Mouse (Mus musculus) liver, postnatal 0 days (tissue): ENCODE results near the gene Cryzl1. TPM values are rescaled to one million over a fixed set of nuclear protein-coding genes. Genes with fewer than 3 reads are reported as not detected.
A peak's percentile ranks its signal among the peaks of the same experiment; 100 is the strongest.

ENCODE experiments used
- ATAC-seq: fragments of 200-750 bp; cut with Nextera tagmentation; 2 replicates; pipeline ENCODE4 v1.8.0; 2017; ENCODE audit warnings: mild to moderate bottlenecking, moderate library complexity
- DNase-seq: peaks from one replicate; pipeline ENCODE4 v3.0.0-alpha.2; 2016
- H3K27ac ChIP-seq: fragments of 300-500 bp; sonication (generic); 2 replicates; pipeline ENCODE4 v1.5.1; 2014; ENCODE audit warnings: antibody characterized with exemption, moderate library complexity, mild to moderate bottlenecking, low read depth
- H3K27me3 ChIP-seq: fragments of 300-500 bp; sonication (generic); 2 replicates; pipeline ENCODE4 v1.6.1; 2014; ENCODE audit warnings: low read length, control low read depth, mixed read lengths; ENCODE audit not compliant: insufficient read depth
- H3K36me3 ChIP-seq: fragments of 300-500 bp; sonication (generic); replicated peaks from 2 replicates; pipeline ENCODE4 v1.6.1; 2014; ENCODE audit warnings: mild to moderate bottlenecking, control low read depth, low read length, moderate library complexity, mixed read lengths; ENCODE audit not compliant: insufficient read depth
- H3K4me1 ChIP-seq: fragments of 300-500 bp; sonication (generic); 2 replicates; pipeline ENCODE4 v1.6.1; 2014; ENCODE audit warnings: antibody characterized with exemption, mild to moderate bottlenecking, control low read depth; ENCODE audit not compliant: insufficient read depth
- H3K4me2 ChIP-seq: fragments of 300-500 bp; sonication (generic); 2 replicates; pipeline ENCODE4 v1.6.1; 2014; ENCODE audit warnings: low read depth, mild to moderate bottlenecking, low read length, moderate library complexity, mixed read lengths
- H3K4me3 ChIP-seq: fragments of 300-500 bp; sonication (generic); 2 replicates; pipeline ENCODE4 v1.5.1; 2014; ENCODE audit warnings: low read depth, low read length
- H3K9ac ChIP-seq: fragments of 300-500 bp; sonication (generic); replicated peaks from 2 replicates; pipeline ENCODE4 v1.6.1; 2014; ENCODE audit warnings: mild to moderate bottlenecking, moderate library complexity
- H3K9me3 ChIP-seq: fragments of 300-500 bp; sonication (generic); 2 replicates; pipeline ENCODE4 v1.6.1; 2016; ENCODE audit warnings: mild to moderate bottlenecking, control low read depth, low read length, mixed read lengths
- CTCF ChIP-seq: sonication (generic); IDR thresholded peaks from 2 replicates; pipeline ENCODE4 v1.5.1; 2016; ENCODE audit warnings: antibody characterized with exemption, low read depth
- EP300 ChIP-seq: IDR thresholded peaks from 2 replicates; pipeline ENCODE4 v1.6.1; 2016; ENCODE audit warnings: antibody characterized with exemption, low read depth, mild to moderate bottlenecking
- WGBS: fragments of 180-500 bp; shearing (Covaris S2); extraction: QIAGEN DNeasy Blood & Tissue Kit; methylation state at CpG from one replicate; pipeline ENCODE4 v1.1.7; 2014; ENCODE audit not compliant: insufficient replicate concordance; 5-methylcytosine and 5-hydroxymethylcytosine counted together
- polyA plus RNA-seq: library from polyadenylated mRNA; unstranded; fragments of >200 nt; fragmentation: Nextera tagmentation; extraction: Ambion mirVana; gene quantifications from 2 replicates; pipeline ENCODE4 v1.2.1, GENCODE M21; 2015

The Cryzl1 gene
- polyA plus RNA-seq, 1 experiment from 2014 or later: 27.4 TPM

- Histone ChIP-seq H3K4me1 (peaks cover 15% of the 10 kb centered on the region), H3K4me2 (no peak overlapping the region), H3K9ac (no peak overlapping the region), H3K27ac (no peak overlapping the region), H3K27me3 (no peaks in the 10 kb centered on the region), H3K9me3 (no peaks in the 10 kb centered on the region), H3K4me3 (no peak overlapping the region), H3K36me3 (no peaks in the 10 kb centered on the region)
- WGBS: 72% methylated on average over 11 of the region's 11 CpGs
- ATAC-seq (no peak), DNase-seq (no peak)
- TF ChIP-seq EP300 (no peak), CTCF (no peak)
These were observed 38.5 kb upstream of the Cryzl1 start for GRCm38 (mm10) chr16:91767165-91767701.

- no peak for DNase-seq
- WGBS: 80% methylated on average over 15 of the region's 15 CpGs
- no peak overlapping the region for H3K27ac ChIP-seq
These were observed 37.0 kb upstream of the Cryzl1 start for GRCm38 (mm10) chr16:91765816-91766210.

GRCm38 (mm10) chr16:91765121-91765815 is 36.5 kb upstream of the Cryzl1 start:
- Histone ChIP-seq H3K27me3 (no peaks in the 10 kb centered on the region), H3K4me3 (no peak overlapping the region), H3K9ac (no peak overlapping the region), H3K4me1 (peaks cover 13% of the 10 kb centered on the region), H3K4me2 (no peak overlapping the region), H3K36me3 (no peaks in the 10 kb centered on the region), H3K27ac (no peak overlapping the region), H3K9me3 (no peaks in the 10 kb centered on the region)
- DNase-seq: no peak
- TF ChIP-seq EP300 (no peak), CTCF (no peak)
- no peak for ATAC-seq
- 91% methylated on average over 15 of the region's 15 CpGs for WGBS

More at GRCm38 (mm10) chr16:91765816-91766210, 37.0 kb upstream of the Cryzl1 start:
- Histone ChIP-seq H3K27me3 (no peaks in the 10 kb centered on the region), H3K4me2 (no peak overlapping the region), H3K36me3 (no peaks in the 10 kb centered on the region), H3K9ac (no peak overlapping the region), H3K4me1 (peaks cover 13% of the 10 kb centered on the region), H3K4me3 (no peak overlapping the region), H3K9me3 (no peaks in the 10 kb centered on the region)
- ATAC-seq: peak; percentile 66
- TF ChIP-seq EP300 (no peak), CTCF (no peak)

GRCm38 (mm10) chr16:91764414-91764813 is 35.6 kb upstream of the Cryzl1 start:
- WGBS: 68% methylated on average over 6 of the region's 6 CpGs
- no peaks in the 10 kb centered on the region for H3K36me3 ChIP-seq
- TF ChIP-seq CTCF (no peak), EP300 (no peak)
- H3K4me3 ChIP-seq: no peak overlapping the region
- H3K27ac ChIP-seq: no peak overlapping the region
- H3K4me1 ChIP-seq: peaks cover 11% of the 10 kb centered on the region
- no peak overlapping the region for H3K9ac ChIP-seq
- no peak overlapping the region for H3K4me2 ChIP-seq
- no peaks in the 10 kb centered on the region for H3K9me3 ChIP-seq
- DNase-seq (no peak), ATAC-seq (no peak)
- no peaks in the 10 kb centered on the region for H3K27me3 ChIP-seq

GRCm38 (mm10) chr16:91763975-91764374 is 35.2 kb upstream of the Cryzl1 start:
- no peak for DNase-seq
- Histone ChIP-seq H3K9me3 (no peaks in the 10 kb centered on the region), H3K27ac (no peak overlapping the region), H3K27me3 (no peaks in the 10 kb centered on the region), H3K36me3 (no peaks in the 10 kb centered on the region), H3K4me2 (no peak overlapping the region), H3K9ac (no peak overlapping the region), H3K4me1 (peaks cover 11% of the 10 kb centered on the region), H3K4me3 (no peak overlapping the region)
- ATAC-seq: no peak
- TF ChIP-seq CTCF (no peak), EP300 (no peak)
- WGBS: 56% methylated on average over 6 of the region's 6 CpGs

GRCm38 (mm10) chr16:91762476-91762875 is 33.7 kb upstream of the Cryzl1 start:
- H3K27ac ChIP-seq: peak overlapping the region; percentile 67
- H3K4me3 ChIP-seq: no peak overlapping the region
- no peaks in the 10 kb centered on the region for H3K27me3 ChIP-seq
- TF ChIP-seq EP300 (no peak), CTCF (no peak)
- H3K4me1 ChIP-seq: peaks cover 11% of the 10 kb centered on the region
- H3K9me3 ChIP-seq: no peaks in the 10 kb centered on the region
- no peak overlapping the region for H3K9ac ChIP-seq
- peak; percentile 68 for ATAC-seq
- H3K36me3 ChIP-seq: no peaks in the 10 kb centered on the region
- no peak for DNase-seq
- H3K4me2 ChIP-seq: no peak overlapping the region
- WGBS: 68% methylated on average over 7 of the region's 7 CpGs
